Mouse (Mus musculus) lung, postnatal 0 days (tissue): ENCODE results near the gene Olfr765. TPM values are rescaled to one million over a fixed set of nuclear protein-coding genes. Genes with fewer than 3 reads are reported as not detected.

Experiments
- ATAC-seq: fragments of 200-750 bp; cut with Nextera tagmentation; 2 replicates; pipeline ENCODE4 v1.8.0; 2017; ENCODE audit warnings: moderate library complexity
- DNase-seq: peaks from one replicate; pipeline ENCODE4 v3.0.0-alpha.2; 2016; ENCODE audit warnings: low spot score
- H3K27ac ChIP-seq: fragments of 300-500 bp; sonication (generic); 2 replicates; pipeline ENCODE4 v1.5.1; 2014; ENCODE audit warnings: antibody characterized with exemption, mild to moderate bottlenecking, low read length, mixed read lengths
- H3K27me3 ChIP-seq: fragments of 300-500 bp; sonication (generic); replicated peaks from 2 replicates; pipeline ENCODE4 v1.6.1; 2014; ENCODE audit warnings: low read length, mixed read lengths; ENCODE audit not compliant: insufficient read depth
- H3K36me3 ChIP-seq: fragments of 300-500 bp; sonication (generic); 2 replicates; pipeline ENCODE4 v1.6.1; 2014; ENCODE audit warnings: low read length, mixed read lengths; ENCODE audit not compliant: insufficient read depth
- H3K4me1 ChIP-seq: fragments of 300-500 bp; sonication (generic); 2 replicates; pipeline ENCODE4 v1.6.1; 2014; ENCODE audit warnings: antibody characterized with exemption, low read depth, low read length, mixed read lengths; ENCODE audit not compliant: insufficient read depth
- H3K4me2 ChIP-seq: fragments of 300-500 bp; sonication (generic); replicated peaks from 2 replicates; pipeline ENCODE4 v1.6.1; 2014; ENCODE audit warnings: low read depth, mild to moderate bottlenecking, low read length, moderate library complexity, mixed read lengths
- H3K4me3 ChIP-seq: fragments of 300-500 bp; sonication (generic); 2 replicates; pipeline ENCODE4 v1.5.1; 2014; ENCODE audit warnings: low read depth, low read length
- H3K9ac ChIP-seq: fragments of 300-500 bp; sonication (generic); replicated peaks from 2 replicates; pipeline ENCODE4 v1.6.1; 2014; ENCODE audit warnings: low read depth, mild to moderate bottlenecking
- H3K9me3 ChIP-seq: fragments of 300-500 bp; sonication (generic); 2 replicates; pipeline ENCODE4 v1.6.1; 2016; ENCODE audit warnings: low read length, mixed read lengths
- CTCF ChIP-seq: IDR thresholded peaks from 2 replicates; pipeline ENCODE4 v1.5.1; 2016; ENCODE audit warnings: antibody characterized with exemption, mild to moderate bottlenecking
- EP300 ChIP-seq: IDR thresholded peaks from 2 replicates; pipeline ENCODE4 v1.6.1; 2016; ENCODE audit warnings: antibody characterized with exemption, mild to moderate bottlenecking, control low read depth
- WGBS: fragments of 180-500 bp; shearing (Covaris S2); extraction: QIAGEN DNeasy Blood & Tissue Kit; methylation state at CpG from one replicate; pipeline ENCODE4 v1.1.7; 2014; 5-methylcytosine and 5-hydroxymethylcytosine counted together
- polyA plus RNA-seq: library from polyadenylated mRNA; unstranded; fragments of >200 nt; fragmentation: Nextera tagmentation; extraction: Ambion mirVana; gene quantifications from 2 replicates; pipeline ENCODE4 v1.2.1, GENCODE M21; 2015

Gene Olfr765
- polyA plus RNA-seq, 1 experiment from 2014 or later: not detected

GRCm38 (mm10) chr10:128996523-128997040, 53.2 kb downstream of the Olfr765 start:
- no peaks in the 10 kb centered on the region for H3K27me3 ChIP-seq
- WGBS: 76% methylated on average over 4 of the region's 4 CpGs
- H3K36me3 ChIP-seq: no peaks in the 10 kb centered on the region
- TF ChIP-seq EP300: no peak
- DNase-seq: no peak
- no peak for ATAC-seq
- no peaks in the 10 kb centered on the region for H3K4me1 ChIP-seq
- H3K27ac ChIP-seq: no peak overlapping the region
- H3K9ac ChIP-seq: no peak overlapping the region
- H3K4me3 ChIP-seq: no peak overlapping the region
- no peaks in the 10 kb centered on the region for H3K9me3 ChIP-seq
- no peak overlapping the region for H3K4me2 ChIP-seq

- H3K36me3 ChIP-seq: no peaks in the 10 kb centered on the region
- no peak overlapping the region for H3K4me3 ChIP-seq
- DNase-seq (no peak), ATAC-seq (no peak)
- H3K9ac ChIP-seq: no peak overlapping the region
- H3K27ac ChIP-seq: no peak overlapping the region
- H3K9me3 ChIP-seq: no peaks in the 10 kb centered on the region
- no peak overlapping the region for H3K4me2 ChIP-seq
- TF ChIP-seq CTCF (no peak), EP300 (no peak)
- no peaks in the 10 kb centered on the region for H3K4me1 ChIP-seq
- WGBS: 94% methylated on average over 1 of the region's 1 CpGs
- H3K27me3 ChIP-seq: no peaks in the 10 kb centered on the region
These were observed 54.0 kb downstream of the Olfr765 start for GRCm38 (mm10) chr10:128995796-128996195.

Other genes with a start within 250 kb of the Olfr765 start
- 44.0 and 51.9 TPM in 2 replicates for gene Dnajc14, start 245.9 kb downstream of the Olfr765 start, polyA plus RNA-seq
- gene Tmem198b, start 245.6 kb downstream of the Olfr765 start, polyA plus RNA-seq: 13.6 and 13.8 TPM in 2 replicates
- 113 and 119 TPM in 2 replicates for gene Sarnp, start 232.7 kb downstream of the Olfr765 start, polyA plus RNA-seq
- 59.8 and 62.1 TPM in 2 replicates for gene Ormdl2, start 228.4 kb downstream of the Olfr765 start, polyA plus RNA-seq
- gene Gdf11, start 158.3 kb downstream of the Olfr765 start, polyA plus RNA-seq: 1.6 and 2.1 TPM in 2 replicates
- gene Cd63, start 149.0 kb downstream of the Olfr765 start, polyA plus RNA-seq: 761 and 764 TPM in 2 replicates
- gene Rdh5, start 127.1 kb downstream of the Olfr765 start, polyA plus RNA-seq: 13.2 and 16.7 TPM in 2 replicates
- gene Bloc1s1, start 126.0 kb downstream of the Olfr765 start, polyA plus RNA-seq: 228 and 243 TPM in 2 replicates
- gene Itga7, start 116.2 kb downstream of the Olfr765 start, polyA plus RNA-seq: 14.6 and 20.7 TPM in 2 replicates
- gene Mettl7b, start 89.0 kb downstream of the Olfr765 start, polyA plus RNA-seq: 0.10 and 0.33 TPM in 2 replicates
- not detected in 2 replicates for gene Olfr9, start 60.6 kb downstream of the Olfr765 start, polyA plus RNA-seq
- gene Olfr763, start 39.2 kb downstream of the Olfr765 start, polyA plus RNA-seq: not detected in 2 replicates
- not detected in 2 replicates for gene Olfr764-ps1, start 10.1 kb downstream of the Olfr765 start, polyA plus RNA-seq
- gene Olfr766-ps1, start 19.0 kb upstream of the Olfr765 start, polyA plus RNA-seq: not detected in 2 replicates
- gene Olfr767, start 32.9 kb upstream of the Olfr765 start, polyA plus RNA-seq: not detected in 2 replicates
- gene Olfr768, start 49.4 kb upstream of the Olfr765 start, polyA plus RNA-seq: not detected in 2 replicates
- not detected in 2 replicates for gene Olfr769, start 67.9 kb upstream of the Olfr765 start, polyA plus RNA-seq
- not detected in 2 replicates for gene Olfr770, start 89.0 kb upstream of the Olfr765 start, polyA plus RNA-seq
- not detected in 2 replicates for gene Olfr771, start 114.8 kb upstream of the Olfr765 start, polyA plus RNA-seq
- not detected in 2 replicates for gene Olfr772, start 127.9 kb upstream of the Olfr765 start, polyA plus RNA-seq
- not detected in 2 replicates for gene Olfr773, start 137.4 kb upstream of the Olfr765 start, polyA plus RNA-seq
- gene Olfr774, start 186.2 kb upstream of the Olfr765 start, polyA plus RNA-seq: not detected in 2 replicates
- gene Olfr775, start 198.4 kb upstream of the Olfr765 start, polyA plus RNA-seq: not detected in 2 replicates
- gene Olfr776, start 209.1 kb upstream of the Olfr765 start, polyA plus RNA-seq: not detected in 2 replicates
- gene Olfr777, start 221.5 kb upstream of the Olfr765 start, polyA plus RNA-seq: not detected in 2 replicates